Mouse (Mus musculus): Measurements from ENCODE around the gene Prop1. TPM values are rescaled to one million over a fixed set of nuclear protein-coding genes. Genes with fewer than 3 reads are reported as not detected.

Prop1 gene
- total RNA-seq (2012; rRNA removed) (not detected in 2 replicates), total RNA-seq (2014; rRNA removed) (not detected in 2 replicates), polyA plus RNA-seq (2012; ENCODE audit: insufficient read length, low read depth) (not detected in 2 replicates)

- in situ Hi-C loops (cut with MboI; ENCODE audit: low pct_ligation_motif_present, low pct_unique_long_range_greater_than_20kb, low sequenced_read_pairs), result no loop called here
- dilution Hi-C loops (cut with MboI; ENCODE audit: extremely low pct_ligation_motif_present, extremely low pct_unique_long_range_greater_than_20kb, low sequenced_read_pairs), result no loop called here
These were observed at the start of gene Prop1 for GRCm38 (mm10) chr11:50953665-50954064. Prop1 (minus strand) TSS chr11:50953765.

GRCm38 (mm10) chr11:51003296-51003695 is 49.7 kb upstream of the Prop1 start, which contains the start of gene Olfr51:
Olfr51 (plus strand) TSS chr11:51003596.
- Histone ChIP-seq H3K27me3 (replicated peaks) (peaks cover 75% of the 10 kb centered on the region), H3K4me1 (ENCODE audit: control insufficient read depth in 1 of 2, insufficient read depth in 2 of 2) (no peaks in the 10 kb centered on the region), H3K4me2 (ENCODE audit: insufficient read depth, low read depth, poor library complexity, severe bottlenecking) (no peak within 1 kb of the TSS), H3K36me3 (replicated peaks in 1 of 2; ENCODE audit: control insufficient read depth in 1 of 2, insufficient read depth in 1 of 2, low read length in 1 of 2) (no peaks in the 10 kb centered on the region), H3K9ac (ENCODE audit: insufficient read depth, low read depth) (no peak within 1 kb of the TSS), H3K27ac (ENCODE audit: insufficient read depth, low read depth) (no peak within 1 kb of the TSS), H3K79me2 (replicated peaks; ENCODE audit: control insufficient read depth, extremely low read depth, insufficient read depth, poor library complexity, severe bottlenecking) (no peaks in the 10 kb centered on the region), H3K9me3 (replicated peaks; ENCODE audit: low read length) (no peaks in the 10 kb centered on the region), H3K4me3 (replicated peaks in 1 of 3; ENCODE audit: low read depth in 2 of 3, low read length in 2 of 3, poor library complexity in 1 of 3) (no peak within 1 kb of the TSS)
- TF ChIP-seq HCFC1 (IDR thresholded peaks at IDR 0.05; ENCODE audit: low read depth, low read length) (no peak), MAX (IDR thresholded peaks at IDR 0.05; ENCODE audit: low read length) (no peak)
- dilution Hi-C loops (cut with MboI; ENCODE audit: extremely low pct_ligation_motif_present, extremely low pct_unique_long_range_greater_than_20kb, low sequenced_read_pairs) (no loop called here), in situ Hi-C loops (cut with MboI; ENCODE audit: low pct_ligation_motif_present, low pct_unique_long_range_greater_than_20kb, low sequenced_read_pairs) (no loop called here)
- no peak for DNase-seq (ENCODE audit: extremely low read depth)

More at GRCm38 (mm10) chr11:50953665-50954064, at the start of gene Prop1:
- H3K9ac ChIP-seq (ENCODE audit: insufficient read depth, low read depth), result no peak within 1 kb of the TSS
- TF ChIP-seq NRF1 (IDR thresholded peaks at IDR 0.05; ENCODE audit: low read depth, low read length), result no peak
- TF ChIP-seq RCOR1 (conservative IDR thresholded peaks at IDR 0.05; ENCODE audit: low read depth, low read length), result no peak
- TF ChIP-seq MEF2A (IDR thresholded peaks at IDR 0.05; ENCODE audit: borderline replicate concordance, low read depth, low read length), result no peak
- no peak for TF ChIP-seq MAFK (IDR thresholded peaks at IDR 0.05; ENCODE audit: insufficient replicate concordance, low read length)
- no peak for TF ChIP-seq MYC (IDR thresholded peaks at IDR 0.05; ENCODE audit: low read depth, low read length)
- no peak for TF ChIP-seq E2F4 (IDR thresholded peaks at IDR 0.05; ENCODE audit: insufficient replicate concordance, low read depth, low read length)
- no peak for TF ChIP-seq JUND (conservative IDR thresholded peaks at IDR 0.05; ENCODE audit: low read depth, low read length)
- TF ChIP-seq JUN (IDR thresholded peaks at IDR 0.05; ENCODE audit: insufficient read depth, low read depth, low read length), result no peak
- TF ChIP-seq ZC3H11A (IDR thresholded peaks at IDR 0.05; ENCODE audit: low read depth, low read length), result no peak
- TF ChIP-seq ZNF384 (IDR thresholded peaks at IDR 0.05; ENCODE audit: low read depth, low read length), result no peak
- TF ChIP-seq CHD1 (IDR thresholded peaks at IDR 0.05; ENCODE audit: low read depth, low read length), result no peak
- no peak for TF ChIP-seq BHLHE40 (IDR thresholded peaks at IDR 0.05; ENCODE audit: low read depth, low read length)
- TF ChIP-seq USF2 (conservative IDR thresholded peaks at IDR 0.05; ENCODE audit: low read depth, low read length), result no peak
- TF ChIP-seq RAD21 (IDR thresholded peaks at IDR 0.05; ENCODE audit: low read depth, low read length), result no peak
- TF ChIP-seq SMC3 (IDR thresholded peaks at IDR 0.05; ENCODE audit: low read depth, low read length), result no peak
- no peak for TF ChIP-seq CTCF (conservative IDR thresholded peaks at IDR 0.05 in 1 of 2, IDR thresholded peaks at IDR 0.05 in 1 of 2; ENCODE audit: low read depth in 2 of 2, low read length in 2 of 2)
- no peak for TF ChIP-seq POLR2AphosphoS2 (IDR thresholded peaks at IDR 0.05; ENCODE audit: low read depth, low read length)
- TF ChIP-seq POLR2A (IDR thresholded peaks at IDR 0.05; ENCODE audit: low read depth, low read length), result no peak
- no peak for TF ChIP-seq USF1 (IDR thresholded peaks at IDR 0.05; ENCODE audit: low read depth, low read length)
- H3K36me3 ChIP-seq (replicated peaks in 1 of 2; ENCODE audit: control insufficient read depth in 1 of 2, insufficient read depth in 1 of 2, low read length in 1 of 2), result no peaks in the 10 kb centered on the region
- H3K27ac ChIP-seq (ENCODE audit: insufficient read depth, low read depth), result no peak within 1 kb of the TSS
- H3K79me2 ChIP-seq (replicated peaks; ENCODE audit: control insufficient read depth, extremely low read depth, insufficient read depth, poor library complexity, severe bottlenecking), result no peaks in the 10 kb centered on the region
- no peaks in the 10 kb centered on the region for H3K9me3 ChIP-seq (replicated peaks; ENCODE audit: low read length)
- H3K4me1 ChIP-seq (ENCODE audit: control insufficient read depth in 1 of 2, insufficient read depth in 2 of 2), result peaks cover 0 to 8% of the 10 kb centered on the region in 2 experiments; a peak in 1 of 4 replicates
- H3K4me2 ChIP-seq (ENCODE audit: insufficient read depth, low read depth, poor library complexity, severe bottlenecking), result peak within 1 kb of the TSS; percentile 49
- H3K27me3 ChIP-seq (replicated peaks), result peaks cover 89% of the 10 kb centered on the region
- H3K4me3 ChIP-seq (replicated peaks in 1 of 3; ENCODE audit: low read depth in 2 of 3, low read length in 2 of 3, poor library complexity in 1 of 3), result no peak within 1 kb of the TSS
- DNase-seq (ENCODE audit: extremely low read depth), result no peak

Measured in CH12.LX (cell line).